Mouse (Mus musculus): ENCODE results near the gene Rdh12.

Gene Rdh12

DNA sequence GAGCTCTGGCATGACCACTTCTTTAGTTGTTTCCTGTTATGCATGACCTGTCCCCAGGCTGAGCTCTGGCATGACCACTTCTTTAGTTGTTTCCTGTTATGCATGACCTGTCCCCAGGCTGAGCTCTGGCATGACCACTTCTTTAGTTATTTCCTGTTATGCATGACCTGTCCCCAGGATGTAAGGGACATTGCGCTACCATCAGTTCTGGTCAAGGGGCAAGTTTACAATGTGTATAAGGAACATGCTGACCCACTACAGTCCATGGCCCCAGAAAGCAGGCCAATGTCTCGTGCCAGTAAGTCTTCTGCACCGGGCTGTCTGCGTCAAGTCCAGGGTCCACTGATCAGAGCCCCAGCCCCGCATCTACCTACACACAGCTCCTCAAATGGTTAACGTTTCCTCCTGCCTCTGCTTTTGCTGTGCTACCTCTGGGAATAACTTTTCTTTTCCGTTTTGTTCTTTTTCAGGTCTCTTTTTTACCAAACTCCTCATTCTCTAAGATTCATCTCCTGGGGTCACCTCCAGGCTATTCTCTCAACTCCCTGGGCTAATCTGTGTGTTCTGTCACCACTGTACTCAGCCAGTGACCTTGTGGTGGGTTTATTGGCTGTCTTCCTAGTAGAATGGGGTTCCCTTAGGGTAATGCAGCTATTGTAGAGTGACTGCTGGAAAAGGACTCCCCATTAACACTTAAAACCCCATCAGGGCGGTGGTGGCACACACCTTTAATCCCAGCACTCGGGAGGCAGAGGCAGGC lies 44.8 kb downstream of the Rdh12 start:
- DNase-seq = no peak

- no peak for DNase-seq
These were observed 46.3 kb downstream of the Rdh12 start for GRCm38 (mm10) chr12:79254975-79255374.

GRCm38 (mm10) chr12:79260154-79260553 lies 51.4 kb downstream of the Rdh12 start:
- DNase-seq = no peak

- DNase-seq = peak; percentile 67
These were observed 52.3 kb downstream of the Rdh12 start for GRCm38 (mm10) chr12:79261035-79261434.

Measured in right cerebral cortex, postnatal 4 days (tissue).